Mouse (Mus musculus): ENCODE results near the gene Fbh1.
A peak's percentile ranks its signal among the peaks of the same experiment; 100 is the strongest.

Fbh1 gene

GRCm38 (mm10) chr2:11777091-11778068 is at the start of gene Fbh1, which contains the start of gene Ankrd16:
Gene Fbh1 (minus strand): TSS chr2:11777582.
Gene Ankrd16 (plus strand): TSS chr2:11777876.
- DNase-seq (ENCODE audit: low read depth), result peak; percentile 100

DNA sequence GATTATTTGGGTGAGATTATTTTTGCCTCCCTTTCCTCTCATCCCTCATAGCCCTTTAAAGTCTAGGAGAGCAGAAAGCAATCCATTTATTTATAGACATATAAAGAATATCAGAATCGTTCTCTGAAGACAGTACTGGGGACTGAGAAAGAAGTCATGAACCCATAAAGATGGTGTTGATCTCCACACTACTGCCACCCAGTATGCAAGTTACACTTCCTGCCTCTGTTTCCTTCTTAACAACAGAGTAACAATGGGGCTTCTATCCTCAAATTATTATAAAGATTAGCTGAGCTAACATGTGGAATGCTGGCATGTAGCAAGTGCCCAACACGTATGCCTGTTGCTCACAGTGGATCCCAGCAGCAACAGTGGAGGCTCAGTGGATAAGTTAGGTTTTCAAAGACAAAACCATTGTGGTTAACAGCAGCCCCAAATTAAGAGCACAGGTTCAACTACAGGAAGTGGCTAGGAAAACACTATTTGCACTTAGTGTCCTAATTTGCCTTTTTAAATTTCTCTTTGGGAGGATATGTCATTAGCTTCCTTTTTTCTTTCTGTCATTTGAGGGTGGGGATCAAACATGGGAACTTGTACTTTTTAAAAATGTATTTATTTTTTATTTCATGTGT is 24.0 kb upstream of the Fbh1 start:
- peak; percentile 26 for DNase-seq (ENCODE audit: low read depth)

DNA sequence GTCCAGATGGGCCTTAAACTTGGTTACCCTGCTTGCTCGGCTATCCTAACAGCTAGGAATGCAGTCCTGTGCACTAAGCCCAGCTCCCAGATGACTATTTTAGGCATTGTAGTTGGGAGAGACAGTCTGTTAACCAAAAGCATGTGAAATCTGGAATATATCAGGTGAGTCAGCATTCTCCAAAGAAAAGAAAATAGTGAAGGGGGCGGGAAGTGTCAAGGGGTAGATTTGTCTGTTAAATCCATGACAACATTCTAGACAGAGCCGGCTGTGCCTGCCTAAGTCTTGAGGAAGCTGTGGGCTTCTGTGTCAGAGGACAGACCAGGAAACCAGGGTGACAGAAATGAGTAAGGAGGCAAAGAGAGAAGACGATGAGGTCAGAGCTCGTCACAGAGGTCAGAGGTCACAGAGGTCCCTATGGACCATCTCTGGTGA is 20.6 kb upstream of the Fbh1 start:
- DNase-seq (ENCODE audit: low read depth), result no peak

- no peak for DNase-seq (ENCODE audit: low read depth)
Observed at GRCm38 (mm10) chr2:11794668-11795067, 17.3 kb upstream of the Fbh1 start.

DNA sequence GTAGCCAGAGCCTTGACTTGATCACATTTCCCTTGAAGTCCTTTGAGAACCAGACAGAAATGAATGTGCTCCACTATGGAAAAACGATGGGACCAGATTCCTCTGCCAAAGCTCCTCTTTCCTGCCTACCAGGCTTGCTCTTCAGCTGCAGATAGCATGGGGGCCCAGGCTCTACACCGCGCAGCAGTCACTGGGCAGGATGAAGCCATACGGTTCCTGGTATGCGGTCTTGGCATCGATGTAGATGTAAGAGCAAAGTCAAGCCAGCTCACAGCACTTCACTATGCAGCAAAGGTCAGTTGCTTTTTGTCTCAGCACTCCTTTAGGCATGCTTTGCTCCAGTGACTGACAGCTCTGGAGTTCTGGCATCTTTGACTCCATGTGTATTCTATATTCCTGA is 6.8 kb upstream of the Fbh1 start:
- DNase-seq (ENCODE audit: low read depth), result no peak

DNA sequence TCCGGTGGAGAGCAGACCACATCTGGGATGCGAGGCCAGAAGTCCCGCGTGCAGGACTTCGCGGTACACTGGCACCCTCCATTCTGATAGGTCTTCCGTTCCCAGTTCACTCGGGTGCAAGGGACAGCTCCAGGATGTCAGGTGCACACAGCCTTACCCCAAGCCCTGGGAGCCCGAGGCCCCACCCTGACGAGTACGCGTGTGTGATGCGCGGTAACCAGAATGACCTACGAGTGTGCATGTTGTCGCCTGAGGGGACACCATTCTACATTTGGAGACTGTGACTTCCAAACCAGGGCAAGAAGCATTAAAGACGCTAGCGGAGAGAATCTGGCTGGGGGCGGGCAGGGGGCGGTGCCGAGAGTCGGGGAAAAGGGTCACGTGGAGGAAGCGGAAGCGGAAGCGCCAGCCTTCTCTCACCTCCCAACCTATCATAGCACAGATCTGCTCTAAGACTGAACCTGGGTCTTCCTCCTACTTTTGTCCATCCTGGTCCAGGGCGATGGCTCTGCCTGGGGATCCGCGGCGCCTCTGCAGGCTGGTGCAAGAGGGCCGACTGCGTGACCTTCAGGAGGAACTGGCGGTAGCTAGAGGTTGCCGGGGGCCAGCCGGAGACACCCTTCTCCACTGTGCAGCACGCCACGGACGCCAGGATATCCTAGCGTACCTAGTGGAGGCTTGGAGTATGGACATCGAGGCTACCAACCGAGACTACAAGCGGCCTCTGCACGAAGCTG is 873 bp upstream of the Fbh1 start:
- DNase-seq (ENCODE audit: low read depth), result peak; percentile 95

GRCm38 (mm10) chr2:11776415-11776814 is 967 bp downstream of the Fbh1 start:
- no peak for DNase-seq (ENCODE audit: low read depth)

DNA sequence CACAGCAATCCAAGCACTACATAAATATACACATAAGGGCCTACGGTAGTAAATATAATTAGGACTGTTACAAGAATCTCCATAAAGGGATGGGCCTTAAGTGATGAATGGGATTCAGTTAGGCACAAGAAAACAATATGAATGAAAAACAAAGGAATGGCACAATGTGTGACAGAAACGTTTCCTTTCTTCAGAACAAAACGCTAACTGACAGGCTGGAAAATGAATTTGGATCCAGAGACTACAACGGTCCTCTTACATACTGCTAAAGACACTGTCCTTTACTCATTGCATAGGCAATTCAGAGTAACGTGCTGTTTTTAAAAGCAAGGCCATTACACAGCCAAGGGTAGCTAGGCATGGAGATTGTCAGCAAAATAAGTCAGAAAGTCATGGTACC is 2.3 kb downstream of the Fbh1 start:
- no peak for DNase-seq (ENCODE audit: low read depth)

- no peak for DNase-seq (ENCODE audit: low read depth)
Observed at GRCm38 (mm10) chr2:11774426-11774825, 3.0 kb downstream of the Fbh1 start.

- DNase-seq (ENCODE audit: low read depth), result no peak
Observed at GRCm38 (mm10) chr2:11772401-11772800, 5.0 kb downstream of the Fbh1 start.

- no peak for DNase-seq (ENCODE audit: low read depth)
Observed at GRCm38 (mm10) chr2:11771701-11772100, 5.7 kb downstream of the Fbh1 start.

DNA sequence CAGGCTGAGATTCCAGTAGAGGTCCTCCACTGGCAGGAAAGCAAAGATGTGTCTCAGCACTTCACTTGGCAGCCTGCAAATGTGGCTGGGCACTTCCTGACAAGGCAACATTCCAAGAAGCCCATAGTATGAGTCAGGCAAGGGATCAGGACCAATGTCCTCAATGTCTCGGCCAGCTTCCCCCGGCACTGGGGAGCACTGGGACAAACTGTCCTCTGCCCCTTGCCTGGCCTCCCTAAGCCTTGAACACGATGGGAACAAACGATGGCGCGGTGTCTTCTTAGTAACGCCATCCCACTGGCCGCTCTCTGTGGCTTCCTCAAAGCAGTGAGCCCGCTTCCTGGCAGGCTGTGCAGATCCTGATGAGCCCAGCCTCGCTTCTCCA is 10.2 kb downstream of the Fbh1 start:
- DNase-seq (ENCODE audit: low read depth), result no peak

DNA sequence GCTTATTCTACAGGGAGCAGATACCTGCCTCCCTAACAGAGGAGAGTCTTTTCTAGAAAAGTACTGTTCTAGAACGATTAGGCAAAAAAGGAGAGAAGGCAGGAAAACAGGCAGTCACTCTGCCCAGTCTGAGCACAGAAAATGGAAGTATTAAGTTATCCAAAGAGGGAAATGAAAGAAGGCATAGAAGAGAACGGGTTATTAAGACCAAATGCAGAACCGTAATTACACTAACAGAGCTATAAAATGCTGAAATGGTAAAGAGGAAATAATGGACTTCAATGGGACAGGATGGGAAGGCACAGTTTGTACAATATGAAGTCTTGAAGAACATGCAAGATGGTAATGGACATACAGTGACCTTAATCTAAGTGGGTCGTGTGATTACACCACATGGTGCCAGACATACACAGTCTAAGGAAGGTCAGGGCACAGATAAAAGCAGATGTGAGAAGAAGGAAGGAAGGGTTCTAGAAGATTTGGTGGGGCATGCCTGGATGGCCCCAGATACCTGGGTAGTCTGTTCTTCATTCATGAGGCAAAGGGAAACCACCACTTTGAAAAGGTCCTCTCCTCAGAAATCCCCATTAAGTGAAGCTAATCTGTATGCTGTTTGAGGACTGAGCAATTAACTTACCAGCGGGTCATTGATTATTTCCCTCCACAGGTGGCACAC is 10.8 kb downstream of the Fbh1 start:
- DNase-seq (ENCODE audit: low read depth), result no peak

DNA sequence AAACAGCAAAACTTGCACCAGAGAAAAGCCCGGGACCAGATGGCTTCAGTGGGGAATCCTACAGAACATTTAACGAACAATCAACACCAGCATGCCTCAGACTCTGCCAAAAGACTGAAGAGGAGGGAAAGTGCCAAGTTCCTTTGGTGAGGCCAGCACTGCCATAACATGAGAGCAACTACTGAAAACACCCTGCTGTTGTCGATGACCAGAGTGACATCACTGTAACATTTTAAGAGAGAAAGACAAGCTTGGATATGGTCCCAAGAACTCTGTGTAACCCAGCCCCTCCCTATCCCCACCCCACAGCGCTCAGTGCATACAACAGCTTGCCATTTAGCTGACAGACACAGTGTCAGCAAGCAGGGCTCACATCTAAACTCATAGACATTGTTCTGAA is 11.7 kb downstream of the Fbh1 start:
- DNase-seq (ENCODE audit: low read depth), result no peak

DNA sequence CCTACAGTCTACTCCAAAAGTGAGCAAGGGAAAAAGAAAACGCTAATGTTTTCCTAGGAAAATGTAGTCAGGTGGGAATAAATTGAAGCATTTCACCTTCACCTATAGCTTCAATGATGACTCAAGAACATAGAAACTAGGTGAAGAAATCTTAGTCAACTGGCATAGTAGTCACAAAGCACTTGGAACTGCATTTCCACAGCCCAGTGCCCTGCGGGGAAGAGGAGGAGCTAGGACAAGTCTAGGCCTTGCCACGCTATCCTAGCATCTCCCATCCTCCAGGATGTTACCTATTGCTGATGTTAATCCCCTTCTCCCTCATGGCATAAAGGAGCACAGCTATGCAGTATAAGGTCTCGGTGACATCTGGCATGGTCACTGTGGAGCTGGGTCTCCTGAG is 14.8 kb downstream of the Fbh1 start:
- DNase-seq (ENCODE audit: low read depth), result no peak

DNA sequence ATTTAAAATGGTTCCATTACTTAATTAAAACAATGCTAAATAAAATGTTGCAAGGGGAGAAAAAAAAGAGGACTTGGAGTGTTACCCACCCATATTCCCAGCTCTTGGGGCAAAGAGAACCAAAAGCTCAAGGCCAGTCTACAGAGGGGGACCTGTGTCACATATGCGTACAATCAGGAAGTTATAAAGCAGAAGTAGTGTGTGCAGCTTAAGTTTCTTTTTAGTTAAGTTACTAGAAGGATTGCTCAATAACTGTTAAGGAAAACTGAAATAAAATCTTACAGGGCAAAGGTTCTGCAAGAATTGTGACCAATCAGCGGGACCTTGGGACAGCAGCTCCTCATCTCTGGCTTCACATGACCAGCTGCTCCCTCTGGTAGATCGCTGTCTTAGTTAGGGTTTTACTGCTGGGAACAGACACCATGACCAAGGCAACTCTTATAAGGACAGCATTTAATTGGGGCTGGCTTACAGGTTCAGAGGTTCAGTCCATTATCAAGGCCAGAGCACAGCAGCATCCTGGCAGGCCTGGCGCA is 37.8 kb downstream of the Fbh1 start:
- no peak for DNase-seq (ENCODE audit: low read depth)

DNA sequence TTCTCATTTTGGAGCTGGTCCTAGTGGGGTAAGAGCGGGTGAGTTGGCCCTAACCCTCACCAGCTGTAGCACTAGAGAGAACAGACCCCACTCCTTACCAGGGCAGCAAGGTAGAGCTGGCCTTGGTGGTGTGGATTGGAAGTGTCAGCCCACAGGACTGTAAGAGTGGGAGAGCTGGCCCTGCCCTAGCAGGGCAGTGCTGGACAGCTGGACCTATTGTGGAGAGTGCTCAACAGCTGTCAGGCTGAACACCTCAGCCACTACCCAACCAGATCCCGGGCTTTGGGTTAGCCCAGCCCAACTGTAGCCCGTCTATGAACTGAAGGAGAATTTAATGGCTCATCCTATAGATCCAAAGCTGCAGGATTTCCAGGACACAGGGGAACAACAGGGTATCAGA is 38.6 kb downstream of the Fbh1 start:
- DNase-seq (ENCODE audit: low read depth), result no peak

DNA sequence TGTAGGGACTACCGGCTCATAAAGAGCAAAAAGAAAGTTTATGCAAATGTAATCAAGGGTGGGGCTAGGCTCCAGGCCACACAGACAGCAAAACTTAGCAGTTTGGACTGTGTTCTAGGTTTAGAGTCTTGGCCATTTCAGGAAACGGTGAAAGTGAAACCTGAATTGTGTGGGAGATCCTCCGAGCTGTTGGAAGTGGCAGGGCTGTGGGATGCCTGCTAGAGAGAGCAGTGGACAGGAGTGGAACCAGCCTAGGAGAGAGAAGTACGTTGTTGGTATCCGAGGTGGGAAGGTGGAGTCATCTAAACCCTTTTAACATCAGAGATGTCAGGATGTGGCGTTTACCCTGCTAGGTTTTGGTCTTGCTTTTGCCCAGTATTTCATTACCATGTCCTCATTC is 41.5 kb downstream of the Fbh1 start:
- DNase-seq (ENCODE audit: low read depth), result no peak

- no peak for DNase-seq (ENCODE audit: low read depth)
Observed at GRCm38 (mm10) chr2:11732978-11733377, 44.4 kb downstream of the Fbh1 start.

- DNase-seq (ENCODE audit: low read depth), result no peak
Observed at GRCm38 (mm10) chr2:11729091-11729490, 48.3 kb downstream of the Fbh1 start.

DNA sequence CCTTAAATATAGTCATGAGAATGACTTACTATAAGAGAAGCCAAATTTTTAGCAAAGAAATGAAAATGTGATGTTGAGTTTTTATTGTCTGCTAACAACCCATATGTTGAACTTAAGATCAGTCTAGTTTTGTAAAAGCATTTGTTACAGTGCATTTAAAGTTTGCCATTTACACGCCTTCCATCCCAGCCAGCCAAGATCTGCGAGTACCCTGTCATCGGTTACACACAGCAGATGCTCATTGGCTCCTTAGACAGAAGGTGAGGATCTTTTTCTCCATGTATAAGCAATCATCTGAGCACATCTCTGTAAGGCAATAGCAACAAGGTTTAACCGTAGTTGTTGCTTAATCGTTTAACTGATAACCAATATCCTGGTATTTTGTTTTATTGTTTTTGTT is 49.8 kb downstream of the Fbh1 start:
- DNase-seq (ENCODE audit: low read depth), result no peak

DNA sequence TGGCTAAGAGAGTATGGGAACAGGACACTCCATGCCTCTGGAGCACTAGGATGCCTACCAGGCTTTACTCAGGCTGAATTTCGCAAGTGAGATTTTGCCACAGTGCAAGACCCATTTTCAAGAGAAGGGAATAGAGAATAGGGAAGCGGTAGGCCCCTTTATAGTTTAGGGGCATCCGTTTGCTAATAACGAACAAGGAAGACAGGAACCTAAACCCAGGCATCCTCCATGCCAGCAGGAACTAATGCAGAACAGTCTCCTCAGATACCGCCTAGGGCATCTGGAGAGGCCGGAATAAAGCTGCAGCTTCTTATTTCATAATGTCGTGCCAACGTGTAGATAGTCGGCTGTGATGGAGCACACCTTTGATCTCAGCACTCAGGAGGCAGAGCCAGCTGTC is 54.8 kb downstream of the Fbh1 start:
- no peak for DNase-seq (ENCODE audit: low read depth)
